Mouse (Mus musculus) large intestine, adult 2 months (tissue): Measurements from ENCODE around the gene Fbxo24. TPM values are rescaled to one million over a fixed set of nuclear protein-coding genes. Genes with fewer than 3 reads are reported as not detected.

Experiments
- DNase-seq: peaks from one replicate; pipeline ENCODE4 v3.0.0-alpha.2; 2012; ENCODE audit warnings: low read depth, low spot score
- WGBS: fragments of 180-500 bp; shearing (Covaris S2); methylation state at CpG from one replicate; pipeline ENCODE4 v1.1.7; 2018; 5-methylcytosine and 5-hydroxymethylcytosine counted together
- polyA plus RNA-seq: library from polyadenylated mRNA; depleted of rRNA; stranded (reverse); fragments of >200 nt; gene quantifications from 2 replicates; pipeline ENCODE4 v1.2.3, GENCODE M21; 2012; rRNA removed

The Fbxo24 gene
- polyA plus RNA-seq, 1 experiment, result 0.37 TPM

DNA sequence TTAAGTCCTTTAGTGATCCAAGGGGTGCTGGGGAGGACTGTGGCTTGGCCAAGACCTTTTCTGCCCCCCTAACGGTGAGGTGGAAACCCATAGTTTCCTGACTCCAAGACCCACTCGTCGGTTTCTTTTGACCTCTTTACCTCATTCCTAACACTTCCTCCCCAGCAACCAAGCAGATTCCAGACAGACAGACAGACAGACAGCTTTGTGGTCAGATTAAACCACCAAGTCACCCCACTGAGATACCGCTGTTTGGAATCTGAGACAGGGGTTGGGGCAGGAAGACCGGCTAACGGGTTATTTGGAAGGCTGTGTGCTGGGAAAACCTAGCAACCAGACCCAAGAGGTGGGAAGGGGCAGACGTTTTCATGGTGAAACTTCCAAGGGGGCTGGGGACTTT lies 58.6 kb downstream of the Fbxo24 start:
- 62% methylated on average over 7 of the region's 7 CpGs for WGBS

DNA sequence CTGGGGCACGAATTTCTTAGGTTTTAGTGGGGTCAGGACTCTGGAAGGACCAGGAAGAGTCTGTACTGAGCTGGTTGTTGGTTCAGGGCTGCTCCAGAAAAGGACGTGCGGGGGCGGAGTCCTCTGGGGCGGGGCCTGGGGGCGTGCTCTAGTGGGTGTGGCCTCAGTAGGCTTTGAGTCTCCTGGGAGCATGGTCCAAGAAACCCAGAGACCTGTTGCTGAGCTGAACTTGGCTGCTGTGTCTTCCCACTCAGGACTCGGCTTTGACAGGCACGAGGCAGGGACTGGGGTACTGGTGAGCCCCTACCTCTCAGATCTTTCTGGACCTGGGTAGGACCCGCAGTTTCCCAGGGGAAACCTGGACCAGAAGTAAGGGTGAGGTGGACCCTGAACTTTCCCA lies 59.1 kb downstream of the Fbxo24 start, which contains the start of gene Tfr2:
Tfr2 (plus strand) TSS at position 176 of the 400 bp plus-strand sequence.
- DNase-seq, result peak; percentile 32
- WGBS, result 10% methylated on average over 9 of the region's 9 CpGs

More for the DNA sequence above, 58.6 kb downstream of the Fbxo24 start:
- no peak for DNase-seq

DNA sequence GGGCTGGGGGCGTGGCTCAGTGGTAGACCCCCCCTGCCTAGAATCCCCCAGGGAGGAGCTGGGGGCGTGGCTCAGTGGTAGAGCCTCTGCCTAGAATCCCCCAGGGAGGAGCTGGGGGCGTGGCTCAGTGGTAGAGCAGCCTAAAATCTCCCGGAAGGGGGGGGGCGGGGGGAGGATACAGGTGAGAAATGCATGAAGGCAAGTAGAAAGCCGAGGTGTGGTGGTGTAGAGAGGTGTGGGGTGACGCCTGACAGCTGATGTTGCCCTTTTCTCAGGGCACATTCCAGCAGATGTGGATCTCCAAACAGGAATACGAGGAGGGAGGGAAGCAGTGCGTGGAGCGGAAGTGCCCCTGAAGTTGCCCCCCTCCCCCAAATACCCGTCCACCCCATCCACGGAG lies 59.8 kb downstream of the Fbxo24 start:
- WGBS, result 63% methylated on average over 12 of the region's 12 CpGs
- DNase-seq, result no peak

DNA sequence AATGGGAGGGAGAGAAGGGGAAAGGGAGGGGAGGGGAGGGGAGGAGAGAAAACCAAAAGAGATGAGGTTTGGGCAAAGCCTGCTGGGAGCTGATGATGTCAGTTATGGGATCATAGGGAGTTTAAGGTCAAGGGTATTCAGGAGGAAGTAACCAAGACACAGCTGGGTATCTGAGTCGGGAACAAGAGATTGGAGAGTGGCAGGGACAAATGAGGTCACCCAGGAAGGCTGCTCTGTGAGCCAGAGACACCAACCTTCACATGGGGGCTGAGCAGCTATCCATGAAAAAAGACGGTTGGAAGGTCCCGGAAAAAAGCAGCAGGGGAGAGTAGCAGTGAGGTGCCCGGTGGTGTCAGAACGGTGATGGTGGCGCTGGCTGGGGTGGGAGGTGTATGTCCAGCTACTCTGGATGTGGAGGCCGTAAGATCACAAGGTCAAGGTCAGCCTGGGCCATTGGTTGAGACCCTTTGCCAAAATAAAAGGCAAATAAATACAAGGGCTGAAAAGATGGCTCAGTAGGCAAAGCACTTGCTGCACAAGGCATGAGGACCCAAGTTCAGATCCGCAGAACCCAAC lies 60.5 kb downstream of the Fbxo24 start:
- WGBS, result 78% methylated on average over 8 of the region's 8 CpGs
- no peak for DNase-seq

DNA sequence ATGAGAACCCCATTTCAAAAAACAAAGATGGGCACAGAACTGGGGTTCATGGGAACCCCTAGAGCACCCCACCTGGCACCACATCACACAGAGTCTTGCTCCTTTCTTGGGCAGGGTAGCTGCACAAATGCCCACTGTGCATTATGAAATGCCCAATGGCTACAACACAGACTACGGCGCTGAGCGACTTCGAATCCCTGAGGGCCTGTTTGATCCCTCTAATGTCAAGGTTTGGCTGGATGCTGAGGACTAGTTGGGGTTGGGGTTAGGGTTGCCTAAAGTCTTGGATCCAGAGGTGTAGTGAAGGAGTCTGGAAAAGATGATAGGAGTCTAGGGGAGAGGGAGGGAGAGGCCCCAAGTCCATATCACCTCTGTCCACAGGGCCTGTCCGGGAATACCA lies 62.4 kb downstream of the Fbxo24 start:
- DNase-seq, result no peak
- WGBS, result 94% methylated on average over 5 of the region's 5 CpGs

DNA sequence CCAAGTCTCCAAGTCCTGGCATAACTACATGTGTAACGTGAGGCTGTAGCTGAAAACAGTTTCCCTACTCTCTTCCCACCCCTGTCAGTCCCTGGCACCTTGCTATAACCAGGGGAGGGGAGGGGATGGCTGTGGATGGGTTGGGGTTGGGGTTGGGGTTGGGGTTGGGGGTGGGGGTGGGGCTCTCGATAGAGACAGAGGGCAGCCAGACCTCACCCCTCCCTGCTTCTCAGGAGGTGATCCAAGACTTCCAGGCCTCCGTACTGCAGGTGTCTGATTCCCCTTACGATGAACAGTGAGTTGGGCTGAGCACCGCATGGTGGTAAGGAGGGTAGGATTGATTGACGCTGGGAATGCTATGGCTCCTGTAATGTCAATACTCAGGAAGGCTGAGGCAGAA lies 63.1 kb downstream of the Fbxo24 start:
- no peak for DNase-seq
- 70% methylated on average over 6 of the region's 6 CpGs for WGBS

DNA sequence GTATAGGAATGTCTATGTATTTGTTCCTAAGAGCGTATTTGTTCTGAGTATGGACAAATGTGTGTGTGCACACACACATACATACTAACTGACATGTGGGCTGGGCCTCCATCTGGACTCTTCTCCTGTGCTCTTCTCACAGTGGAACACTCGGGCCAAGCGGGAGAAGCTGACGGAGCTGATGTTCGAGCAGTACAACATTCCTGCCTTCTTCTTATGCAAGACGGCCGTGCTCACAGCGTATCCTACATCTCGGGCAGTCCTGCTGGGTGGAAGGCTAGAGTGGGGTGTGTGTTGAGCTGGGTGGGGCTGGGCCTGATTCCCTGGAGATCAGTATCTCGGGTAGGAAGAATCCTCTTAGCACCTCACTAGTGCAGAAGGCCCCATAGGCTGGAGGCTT lies 65.8 kb downstream of the Fbxo24 start:
- no peak for DNase-seq
- 60% methylated on average over 10 of the region's 10 CpGs for WGBS

Other genes starting within 250 kb of the Fbxo24 start
- gene Zan, start 151.9 kb downstream of the Fbxo24 start, polyA plus RNA-seq, result 1.4 and 2.8 TPM in 2 replicates
- 46.9 and 57.9 TPM in 2 replicates for gene Pop7, start 126.5 kb downstream of the Fbxo24 start, polyA plus RNA-seq
- 9.6 and 13.9 TPM in 2 replicates for gene Gigyf1, start 110.5 kb downstream of the Fbxo24 start, polyA plus RNA-seq
- gene Epo, start 95.8 kb downstream of the Fbxo24 start, polyA plus RNA-seq, result not detected in 2 replicates
- 967 and 1,025 TPM in 2 replicates for gene Gnb2, start 95.5 kb downstream of the Fbxo24 start, polyA plus RNA-seq
- gene Actl6b, start 75.5 kb downstream of the Fbxo24 start, polyA plus RNA-seq, result 0.46 and 0.77 TPM in 2 replicates
- 0.17 and 0.21 TPM in 2 replicates for gene Tfr2, start 59.2 kb downstream of the Fbxo24 start, polyA plus RNA-seq
- 69.4 and 80.2 TPM in 2 replicates for gene Mospd3, start 27.9 kb downstream of the Fbxo24 start, polyA plus RNA-seq
- 41.4 and 42.7 TPM in 2 replicates for gene Pcolce, start 15.2 kb downstream of the Fbxo24 start, polyA plus RNA-seq
- gene Lrch4, start 119 bp upstream of the Fbxo24 start, polyA plus RNA-seq, result 25.5 and 43.8 TPM in 2 replicates
- 16.2 and 24.0 TPM in 2 replicates for gene Gm20605, start 173 bp upstream of the Fbxo24 start, polyA plus RNA-seq
- gene Sap25, start 12.3 kb upstream of the Fbxo24 start, polyA plus RNA-seq, result 67.0 and 85.5 TPM in 2 replicates
- 0.71 and 0.90 TPM in 2 replicates for gene Irs3, start 16.7 kb upstream of the Fbxo24 start, polyA plus RNA-seq
- 11.9 and 14.8 TPM in 2 replicates for gene Agfg2, start 55.7 kb upstream of the Fbxo24 start, polyA plus RNA-seq
- gene Nyap1, start 112.6 kb upstream of the Fbxo24 start, polyA plus RNA-seq, result 5.0 and 8.0 TPM in 2 replicates
- gene Tsc22d4, start 116.7 kb upstream of the Fbxo24 start, polyA plus RNA-seq, result 121 and 125 TPM in 2 replicates
- gene Ppp1r35, start 149.8 kb upstream of the Fbxo24 start, polyA plus RNA-seq, result 31.2 and 34.9 TPM in 2 replicates
- 33.7 and 40.1 TPM in 2 replicates for gene Mepce, start 158.7 kb upstream of the Fbxo24 start, polyA plus RNA-seq
- gene Zcwpw1, start 158.8 kb upstream of the Fbxo24 start, polyA plus RNA-seq, result 0.48 and 0.84 TPM in 2 replicates
- gene Pilra, start 207.3 kb upstream of the Fbxo24 start, polyA plus RNA-seq, result 9.9 and 12.5 TPM in 2 replicates
- gene Pilrb1, start 229.1 kb upstream of the Fbxo24 start, polyA plus RNA-seq, result 6.6 and 8.9 TPM in 2 replicates
- 7.5 and 11.9 TPM in 2 replicates for gene Pilrb2, start 242.8 kb upstream of the Fbxo24 start, polyA plus RNA-seq